Mouse (Mus musculus) gastrocnemius, adult 18-20 months (tissue): ENCODE measurements around the gene 1700012B07Rik. TPM values are rescaled to one million over a fixed set of nuclear protein-coding genes. Genes with fewer than 3 reads are reported as not detected.

Experiments used
- DNase-seq: peaks from one replicate; pipeline ENCODE4 v3.0.0; 2021; ENCODE audit warnings: low spot score
- long read RNA-seq, 2 experiments: library from polyadenylated mRNA; stranded (forward); transcript quantifications; one replicate each; pipeline ENCODE4 v2.0.0; 2021
- total RNA-seq, 2 experiments: library from RNA; stranded (reverse); gene quantifications; 2 replicates each; pipeline ENCODE4 v1.2.3; 2021

1700012B07Rik gene
- total RNA-seq: not detected
- long read RNA-seq, experiment 1: 0 reads
- long read RNA-seq, experiment 2: 0 reads

DNA sequence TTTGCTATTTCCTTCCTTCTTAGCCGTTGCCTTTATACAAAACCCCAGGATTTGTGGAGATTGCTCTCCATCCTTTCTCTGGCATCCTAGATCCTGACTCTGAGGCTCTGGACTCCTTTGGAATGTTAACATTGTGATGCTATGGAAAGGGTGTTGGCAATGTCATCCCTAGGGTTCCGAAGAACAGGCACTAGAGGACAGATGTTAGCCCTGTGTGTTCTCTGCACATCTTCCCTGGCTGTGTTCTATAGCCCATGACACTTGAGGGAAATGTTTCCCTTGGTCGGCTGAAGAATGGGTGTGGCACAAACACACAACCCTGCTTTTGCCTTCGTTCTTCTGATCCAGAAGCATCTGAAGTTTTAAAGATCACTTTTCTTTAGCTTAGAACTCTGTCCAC, at the start of gene 1700012B07Rik:
Gene 1700012B07Rik, minus strand, starts transcription at position 101 of the 400 bp plus-strand sequence.
- no peak for DNase-seq

GRCm38 (mm10) chr11:109876767-109877166, 48.9 kb upstream of the 1700012B07Rik start:
- DNase-seq: no peak

DNA sequence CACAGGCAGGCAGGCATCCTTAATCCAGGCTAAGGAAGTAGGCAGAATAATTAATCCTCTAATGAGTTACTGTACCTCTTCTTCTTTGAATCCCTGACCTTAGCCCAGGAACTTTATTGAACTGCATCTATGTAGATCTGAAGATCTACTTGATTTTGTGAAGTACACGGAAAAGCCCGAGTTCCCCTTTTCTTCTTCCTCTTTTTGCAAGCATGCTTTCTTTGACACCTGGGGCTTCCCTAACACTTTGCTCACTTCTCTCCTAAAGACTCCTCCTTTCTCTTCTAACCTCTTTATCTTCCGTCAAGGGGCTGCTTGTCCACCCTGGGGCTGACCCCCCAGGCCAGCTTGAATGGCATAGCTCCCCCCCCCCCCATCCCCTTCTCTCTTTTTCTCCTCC, 48.0 kb upstream of the 1700012B07Rik start:
- no peak for DNase-seq

DNA sequence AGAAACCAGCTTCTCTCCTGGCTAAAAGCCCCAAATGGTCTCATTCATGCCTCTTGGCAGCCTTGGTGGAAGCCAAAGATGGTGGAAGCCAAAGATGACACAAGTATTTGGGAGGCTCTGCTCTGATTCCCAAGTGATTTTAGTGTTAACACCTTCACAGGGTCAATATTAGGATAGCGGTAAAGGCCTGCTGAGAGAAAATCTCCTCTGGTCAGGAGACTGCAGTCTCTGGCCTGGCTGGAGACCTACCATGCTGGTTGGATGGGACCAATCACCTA, 47.6 kb upstream of the 1700012B07Rik start:
- DNase-seq: peak; percentile 71

- DNase-seq: peak; percentile 66
Observed at GRCm38 (mm10) chr11:109874651-109875524, 47.0 kb upstream of the 1700012B07Rik start.

GRCm38 (mm10) chr11:109873852-109874610, 46.2 kb upstream of the 1700012B07Rik start:
- DNase-seq: peak; percentile 70

- peak; percentile 53 for DNase-seq
Observed at GRCm38 (mm10) chr11:109873161-109873775, 45.4 kb upstream of the 1700012B07Rik start.

GRCm38 (mm10) chr11:109872674-109873073, 44.8 kb upstream of the 1700012B07Rik start:
- no peak for DNase-seq

DNA sequence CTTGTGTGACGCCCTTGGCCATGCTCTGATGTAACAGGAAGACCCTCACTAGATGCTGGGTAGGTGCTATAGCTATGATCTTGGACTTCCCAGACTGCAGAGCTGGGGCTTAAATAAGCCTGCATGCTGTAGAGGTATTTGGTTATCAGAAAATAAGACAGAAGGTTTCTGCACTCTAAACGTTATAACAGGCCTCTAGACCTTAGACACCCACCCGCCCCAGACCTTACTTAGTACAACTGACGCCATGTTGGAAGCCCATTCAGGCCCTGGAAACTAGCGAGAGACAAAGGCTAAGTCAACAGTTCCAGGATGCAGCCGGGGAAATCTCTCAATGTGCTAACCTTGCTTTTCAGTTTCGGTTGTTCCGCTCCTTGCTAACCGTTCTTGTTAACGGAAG, 44.2 kb upstream of the 1700012B07Rik start:
- no peak for DNase-seq

DNA sequence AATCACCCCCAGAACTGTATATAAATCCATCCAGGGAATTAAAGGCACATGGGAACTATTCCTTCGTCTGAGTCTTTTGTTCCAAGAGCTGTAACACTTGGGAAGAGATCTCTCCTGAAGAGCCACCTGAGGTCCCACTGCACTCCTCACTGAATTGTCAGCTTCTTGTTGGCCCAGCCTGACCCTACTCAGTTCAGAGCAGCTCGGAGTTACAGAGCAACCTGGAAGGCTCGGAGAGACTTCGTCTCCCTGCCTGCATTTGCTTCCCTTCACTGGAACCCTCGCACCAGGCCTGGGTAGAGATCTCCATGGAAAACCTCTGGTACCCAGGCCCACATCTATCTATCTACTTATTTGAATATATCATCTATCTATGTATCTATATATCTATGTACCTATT, 40.0 kb upstream of the 1700012B07Rik start:
- DNase-seq: no peak

DNA sequence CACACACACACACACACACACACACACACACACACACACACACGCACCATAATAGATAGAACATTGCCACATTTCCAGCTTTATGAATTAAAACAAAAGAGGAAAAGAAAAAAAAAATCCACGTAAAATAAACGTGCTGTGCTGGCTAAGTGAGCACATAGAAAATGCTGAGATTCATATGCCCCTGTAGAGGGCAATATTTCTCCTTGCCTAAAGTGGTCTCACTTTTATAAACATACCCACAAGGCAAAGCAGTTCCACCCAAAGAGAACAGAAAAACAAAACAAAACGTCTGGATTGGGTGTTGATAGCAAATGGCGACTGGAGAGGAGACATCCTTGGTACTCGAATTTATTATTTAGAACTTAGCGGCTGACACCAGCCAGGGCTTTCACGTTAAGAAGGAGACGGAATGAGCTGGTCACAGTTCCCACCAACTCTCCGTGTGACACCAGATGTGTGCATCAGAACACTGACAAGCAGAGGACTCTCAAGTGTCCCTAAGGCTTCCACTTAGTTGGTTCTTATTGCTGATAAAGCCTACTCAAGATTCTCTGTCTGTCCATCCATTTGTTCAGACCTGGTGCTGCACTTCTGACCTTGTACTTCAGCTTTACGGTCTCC, 38.8 kb upstream of the 1700012B07Rik start:
- no peak for DNase-seq

DNA sequence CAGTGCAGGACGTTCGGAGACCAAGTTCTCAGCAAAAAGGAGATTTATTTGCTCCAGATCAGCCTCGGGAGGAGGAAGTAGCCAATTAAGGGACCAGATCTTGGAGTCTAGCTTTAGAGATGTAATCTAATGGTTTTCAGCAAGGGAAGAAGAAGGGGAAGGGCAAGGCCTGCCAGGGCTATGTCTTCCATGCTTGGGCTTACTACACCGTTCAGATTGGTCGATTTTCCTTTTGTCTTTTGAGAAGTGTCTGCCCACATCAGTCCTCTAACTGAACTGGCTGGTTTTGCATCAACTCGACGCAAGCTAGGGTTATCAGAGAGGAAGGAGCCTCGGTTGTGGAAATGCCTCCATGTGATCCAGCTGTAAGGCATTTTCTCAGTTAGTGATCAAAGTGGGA, 37.7 kb upstream of the 1700012B07Rik start:
- DNase-seq: no peak

- no peak for DNase-seq
Observed at GRCm38 (mm10) chr11:109863951-109864350, 36.1 kb upstream of the 1700012B07Rik start.

DNA sequence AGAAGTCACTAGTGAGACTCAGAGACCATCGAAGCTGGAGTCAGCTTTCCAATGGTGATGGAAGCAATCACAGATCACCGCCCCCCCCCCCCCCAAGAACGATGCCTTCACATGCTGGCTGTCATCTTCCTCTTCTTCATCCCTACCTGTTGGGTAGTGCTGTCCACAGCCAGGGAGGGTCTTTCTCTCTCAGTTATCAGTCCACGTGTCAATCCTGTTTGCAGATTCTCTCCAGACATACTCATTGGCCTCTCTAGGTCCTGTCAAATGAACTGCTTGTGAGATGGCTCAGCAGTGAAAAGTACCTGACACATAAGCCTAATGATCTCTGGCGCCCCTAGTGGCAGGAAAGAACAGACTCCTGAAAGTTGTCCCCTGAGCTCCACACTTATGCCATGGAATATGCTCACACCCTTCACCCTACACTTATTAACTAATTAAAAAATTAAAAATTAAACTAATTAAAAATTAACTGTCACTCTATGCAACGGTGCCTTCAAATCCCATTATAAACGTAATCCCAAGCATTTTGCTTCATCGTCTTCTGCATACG, 35.4 kb upstream of the 1700012B07Rik start:
- DNase-seq: peak; percentile 57

GRCm38 (mm10) chr11:109860508-109860907, 32.7 kb upstream of the 1700012B07Rik start:
- DNase-seq: peak; percentile 91

- DNase-seq: no peak
Observed at GRCm38 (mm10) chr11:109859939-109860469, 32.2 kb upstream of the 1700012B07Rik start.

DNA sequence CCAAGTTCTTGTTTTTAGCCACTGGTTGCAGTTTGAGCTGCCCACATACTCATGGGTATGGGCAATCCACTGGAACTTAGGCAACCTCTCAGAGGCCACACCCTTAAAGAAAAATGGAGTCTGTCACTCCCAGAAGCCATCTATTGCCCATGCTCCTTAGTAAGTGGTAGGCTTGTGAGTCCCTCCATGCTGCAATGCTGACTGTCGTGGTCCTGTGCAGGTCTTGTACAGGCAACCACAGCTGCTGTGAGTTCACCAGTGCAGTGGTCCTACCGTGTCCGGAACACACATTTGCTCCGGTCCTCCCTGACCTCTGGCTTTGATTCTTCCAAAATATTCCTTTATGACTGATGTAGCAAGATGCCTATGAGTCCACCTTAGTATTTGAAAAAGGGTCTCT, 31.6 kb upstream of the 1700012B07Rik start:
- DNase-seq: no peak

DNA sequence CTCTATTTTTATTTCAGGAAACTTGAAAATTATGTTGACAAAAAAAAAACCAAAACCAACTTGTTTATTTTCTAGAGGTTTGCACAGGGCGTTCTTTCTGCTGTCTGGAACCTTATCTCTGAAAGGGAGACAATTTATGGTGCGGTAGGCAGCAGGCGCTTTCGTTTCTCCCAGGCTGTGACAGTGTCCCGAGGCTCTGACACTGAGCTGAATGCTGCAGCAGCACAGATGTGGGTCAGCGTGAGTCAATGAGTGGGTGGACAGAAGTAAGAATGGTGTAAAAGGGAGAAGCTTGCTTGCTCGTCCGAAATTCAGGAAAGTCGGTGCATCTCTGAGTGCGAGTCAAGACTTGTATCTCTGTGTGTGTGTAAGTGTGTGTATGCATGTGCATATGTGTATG, 29.2 kb upstream of the 1700012B07Rik start:
- DNase-seq: no peak

- DNase-seq: no peak
Observed at GRCm38 (mm10) chr11:109854056-109854455, 26.2 kb upstream of the 1700012B07Rik start.

DNA sequence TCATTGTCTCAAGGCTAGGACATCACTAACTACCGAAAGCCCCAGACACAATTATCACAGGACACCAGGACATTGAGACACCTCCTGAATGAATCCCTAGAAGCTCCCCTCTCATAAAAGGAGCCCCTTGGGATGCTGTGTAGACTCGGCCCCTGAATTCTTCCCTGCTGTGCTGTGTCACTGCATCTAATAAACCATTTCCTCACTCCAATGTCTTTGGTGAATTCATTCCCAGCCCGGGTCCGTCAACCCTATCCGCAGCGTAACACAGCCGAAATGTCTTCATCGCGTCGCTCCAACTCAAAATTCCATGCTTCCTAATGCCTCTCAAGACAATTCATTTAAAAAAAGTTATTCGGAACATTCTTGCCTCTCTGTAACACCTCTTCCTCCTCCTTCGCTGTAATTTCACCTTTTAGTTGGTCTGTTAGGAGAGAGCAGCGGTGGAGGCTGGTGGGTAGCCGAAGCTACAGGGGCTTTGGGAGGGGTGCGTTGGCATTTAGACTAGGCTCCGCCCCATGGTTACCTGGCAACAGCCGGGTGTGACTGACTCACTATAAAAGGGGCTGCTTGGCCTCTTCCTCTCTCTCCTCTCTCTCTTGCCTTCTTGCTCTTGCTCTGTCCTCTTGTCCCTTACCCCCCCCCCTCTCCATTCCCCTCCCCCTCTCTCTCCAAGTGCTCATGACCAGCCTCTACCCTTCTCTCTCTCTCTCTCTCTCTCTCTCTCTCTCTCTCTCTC, 25.6 kb upstream of the 1700012B07Rik start:
- no peak for DNase-seq
